Mouse (Mus musculus) cerebellum, adult 2 months (tissue): ENCODE measurements around the gene Wdr27.

ENCODE experiments used
- CTCF ChIP-seq: fragments of 200-500 bp; IDR thresholded peaks from 2 replicates; pipeline ENCODE4 v1.5.1; 2011; ENCODE audit warnings: low read depth, mild to moderate bottlenecking, control low read depth, low read length, moderate library complexity, borderline replicate concordance; ENCODE audit not compliant: insufficient read depth
- POLR2A ChIP-seq: fragments of 200-500 bp; IDR thresholded peaks from 2 replicates; pipeline ENCODE4 v1.6.1; 2011; ENCODE audit warnings: low read length, control low read depth, borderline replicate concordance; ENCODE audit not compliant: insufficient read depth

- TF ChIP-seq POLR2A (no peak), CTCF (no peak)
These were observed 127.7 kb downstream of the Wdr27 start for GRCm38 (mm10) chr17:14815304-14815703.
